Mouse (Mus musculus): ENCODE data around the gene Kri1.
"Not testable (repeated sequence)": the region's sequence is repeated elsewhere in the genome, so short reads cannot be mapped to it uniquely, and the experiment has no call there.

Gene Kri1

DNA sequence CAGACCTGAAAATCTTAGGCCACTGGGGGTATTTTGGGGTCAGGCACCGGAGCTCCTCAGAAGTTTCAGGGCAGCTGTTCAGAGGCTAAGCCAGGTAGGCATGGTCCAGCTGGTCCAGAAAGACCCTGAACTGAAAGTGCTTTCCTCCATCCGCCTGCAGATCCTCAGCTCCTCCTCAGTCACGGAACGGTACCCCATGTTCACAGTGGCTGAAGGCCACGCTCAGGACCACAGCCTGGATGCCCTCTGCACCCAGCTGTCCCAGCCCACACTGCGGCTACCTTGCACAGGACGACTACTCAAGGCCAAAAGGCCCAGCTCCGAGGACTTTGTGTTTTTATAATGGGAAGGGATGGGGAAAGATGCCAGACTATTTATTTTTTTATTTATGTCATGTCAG, 14.7 kb downstream of the Kri1 start:
- DNase-seq, result no peak

DNA sequence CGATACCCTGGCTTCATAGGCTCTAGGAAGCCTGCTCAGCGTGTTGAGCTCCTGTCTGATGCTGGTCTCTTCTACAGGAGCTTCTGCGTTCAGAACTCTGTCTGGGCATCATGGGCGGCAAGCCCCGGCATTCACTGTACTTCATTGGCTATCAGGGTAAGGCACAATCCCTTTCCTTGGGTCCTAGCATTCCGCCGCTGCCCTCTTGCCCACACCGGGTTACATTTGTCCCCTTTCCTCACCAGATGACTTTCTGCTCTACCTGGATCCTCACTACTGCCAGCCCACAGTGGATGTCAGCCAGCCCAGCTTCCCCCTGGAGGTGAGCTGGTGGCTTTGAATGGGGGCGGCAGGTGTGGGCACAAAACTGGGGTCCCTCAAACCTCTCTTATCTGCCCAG, 15.4 kb downstream of the Kri1 start:
- DNase-seq, result no peak

DNA sequence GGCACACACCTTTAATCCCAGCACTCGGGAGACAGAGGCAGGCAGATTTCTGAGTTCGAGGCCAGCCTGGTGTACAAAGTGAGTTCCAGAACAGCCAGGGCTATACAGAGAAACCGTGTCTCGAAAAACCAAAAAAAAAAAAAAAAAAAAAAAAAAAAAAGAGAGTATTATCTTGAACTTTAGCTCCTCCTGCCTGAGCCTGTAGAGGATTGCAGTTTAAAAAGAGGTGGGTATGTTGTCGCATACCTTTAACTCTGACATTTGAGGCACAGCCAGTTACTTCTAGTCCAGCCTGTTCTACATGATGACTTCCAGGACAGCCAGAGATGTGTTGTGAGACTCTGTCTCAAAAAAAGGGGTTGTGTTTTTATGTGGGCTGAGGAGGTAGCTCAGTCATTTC, 18.2 kb downstream of the Kri1 start:
- DNase-seq, result not testable (repeated sequence)

DNA sequence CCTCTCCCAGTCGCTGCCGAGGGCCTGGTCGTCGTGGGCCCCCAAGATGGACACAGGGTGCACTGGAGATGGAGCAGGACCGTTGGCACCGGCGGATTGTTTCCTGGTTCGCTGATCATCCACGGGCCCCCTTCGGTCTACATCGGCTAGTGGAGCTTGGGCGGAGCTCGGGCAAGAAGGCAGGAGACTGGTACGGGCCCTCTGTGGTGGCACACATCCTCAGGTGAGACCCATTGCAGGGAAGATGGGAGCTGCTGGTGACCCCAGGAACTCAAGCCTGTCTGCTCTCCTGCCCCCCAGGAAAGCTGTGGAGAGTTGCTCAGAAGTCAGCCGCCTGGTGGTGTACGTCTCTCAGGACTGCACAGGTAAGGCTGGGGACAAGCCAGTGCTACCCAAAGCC, 19.5 kb downstream of the Kri1 start:
- no peak for DNase-seq

DNA sequence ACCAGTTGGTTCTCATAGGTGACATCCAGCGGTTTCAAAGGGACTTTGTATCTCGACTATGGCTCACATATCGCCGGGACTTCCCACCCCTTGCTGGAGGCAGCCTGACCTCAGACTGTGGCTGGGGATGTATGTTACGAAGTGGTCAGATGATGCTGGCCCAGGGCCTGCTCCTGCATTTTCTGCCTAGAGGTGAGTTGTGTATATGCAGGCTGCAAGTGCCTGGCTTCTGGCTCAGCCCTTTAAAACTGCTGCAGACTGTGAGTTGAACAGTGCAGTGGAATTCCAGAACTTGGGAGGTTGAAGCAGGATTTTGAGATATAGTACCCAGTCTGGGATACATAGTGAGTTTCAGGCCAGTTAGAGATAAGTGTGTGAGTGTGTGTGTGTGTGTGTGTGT, 20.9 kb downstream of the Kri1 start:
- DNase-seq, result no peak

DNA sequence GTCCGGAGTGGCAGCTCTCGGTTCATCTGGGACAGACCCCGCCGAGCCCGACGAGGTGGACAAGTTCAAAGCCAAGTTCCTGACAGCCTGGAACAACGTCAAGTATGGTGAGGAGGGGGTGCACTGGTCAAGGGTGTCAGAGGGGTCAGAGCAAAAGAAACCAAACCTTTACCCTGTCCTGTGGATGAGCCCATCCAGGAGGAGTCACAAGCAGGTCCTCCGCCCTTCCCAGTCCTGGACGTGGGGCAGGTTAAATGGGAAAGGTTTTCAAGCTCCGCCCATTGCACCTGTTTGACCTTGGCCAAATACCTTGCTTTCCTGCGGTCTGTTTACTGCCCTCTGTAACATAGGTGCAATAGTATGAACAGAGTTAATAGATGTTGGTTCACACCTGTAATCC, 22.2 kb downstream of the Kri1 start:
- no peak for DNase-seq

DNA sequence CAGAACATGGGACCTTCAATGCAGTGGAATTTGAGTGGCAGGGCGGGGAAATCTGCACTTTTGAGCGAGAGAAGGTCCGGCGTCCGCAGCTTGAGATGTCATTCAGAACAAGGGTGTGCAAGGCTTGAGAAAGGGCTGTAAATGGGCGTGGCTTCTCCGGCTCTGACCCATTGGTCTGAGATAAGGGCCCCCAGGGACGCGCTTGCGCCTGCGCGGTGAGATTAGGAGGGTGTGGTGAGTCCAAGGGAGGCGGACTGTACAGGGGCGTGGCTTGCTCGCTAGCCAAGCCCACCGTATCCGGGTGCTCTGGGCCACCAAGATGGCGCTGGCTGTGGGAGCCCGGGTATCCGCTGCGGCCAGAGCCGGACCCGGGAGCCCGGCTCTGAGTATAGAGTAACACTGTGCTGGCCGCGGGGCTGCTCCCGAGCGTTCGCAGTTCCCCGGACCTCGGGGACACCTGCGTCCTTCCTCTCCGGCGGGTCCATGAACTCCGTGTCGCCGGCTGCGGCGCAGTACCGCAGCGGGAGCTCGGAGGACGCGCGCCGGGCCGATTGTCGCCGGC, 22.7 kb downstream of the Kri1 start, which contains the start of gene Atg4d:
TSS of gene Atg4d (plus strand) at position 294 of the 562 bp plus-strand sequence.
- peak; percentile 97 to 99 for DNase-seq

DNA sequence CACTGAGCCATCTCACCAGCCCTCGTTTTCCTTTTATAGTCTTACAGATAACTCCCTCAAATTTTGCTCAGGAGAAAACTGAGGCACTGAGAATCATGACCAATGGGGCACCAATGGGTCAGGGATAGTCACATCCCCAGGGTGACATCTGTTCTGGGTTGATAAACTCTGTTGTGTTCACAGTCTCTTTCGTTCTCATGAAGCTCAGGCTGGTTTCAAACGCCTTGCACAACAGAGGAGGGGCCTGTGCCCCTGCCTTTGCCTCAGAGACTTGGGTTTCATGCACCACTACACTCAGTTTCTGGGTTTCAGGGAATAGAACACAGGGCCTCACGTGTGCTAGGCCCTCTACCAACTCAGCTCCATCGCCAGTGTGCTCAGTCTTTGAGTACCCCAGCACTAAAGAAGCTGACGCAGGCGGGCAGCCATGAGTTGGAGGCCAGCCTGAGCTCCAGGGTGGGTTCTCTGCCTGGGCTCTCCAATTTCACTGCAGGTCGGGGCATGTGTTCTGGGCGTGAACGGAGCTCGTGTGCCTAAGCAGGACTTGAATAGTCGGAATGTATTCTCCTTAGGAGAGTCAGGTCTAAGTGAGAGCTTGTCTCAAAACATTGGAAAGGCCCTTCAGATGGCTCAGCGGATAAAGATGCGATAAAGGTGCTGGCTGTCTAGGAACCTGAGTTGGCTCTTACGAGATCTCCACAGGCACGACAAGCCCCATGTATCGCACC, 23.3 kb downstream of the Kri1 start:
- DNase-seq, result no peak

DNA sequence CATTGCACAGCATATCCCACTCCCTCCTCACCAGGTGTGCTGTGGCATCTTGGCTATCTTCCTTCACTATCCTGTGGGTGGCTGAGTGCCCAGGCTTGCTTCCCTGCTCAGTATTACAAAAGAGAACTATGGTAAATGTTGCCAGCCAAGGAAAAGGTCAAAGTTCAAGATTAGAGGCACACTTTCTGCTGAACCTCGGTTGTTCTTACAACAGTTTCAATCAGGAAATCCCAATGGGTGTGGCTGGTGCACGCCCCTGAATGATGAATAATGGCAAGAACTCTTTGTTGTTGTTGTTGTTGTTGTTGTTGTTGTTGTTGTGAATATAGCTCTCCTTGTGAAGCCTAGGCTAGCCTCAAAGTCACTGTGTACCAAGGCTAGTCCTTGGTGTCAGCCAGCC, 25.9 kb downstream of the Kri1 start:
- no peak for DNase-seq

DNA sequence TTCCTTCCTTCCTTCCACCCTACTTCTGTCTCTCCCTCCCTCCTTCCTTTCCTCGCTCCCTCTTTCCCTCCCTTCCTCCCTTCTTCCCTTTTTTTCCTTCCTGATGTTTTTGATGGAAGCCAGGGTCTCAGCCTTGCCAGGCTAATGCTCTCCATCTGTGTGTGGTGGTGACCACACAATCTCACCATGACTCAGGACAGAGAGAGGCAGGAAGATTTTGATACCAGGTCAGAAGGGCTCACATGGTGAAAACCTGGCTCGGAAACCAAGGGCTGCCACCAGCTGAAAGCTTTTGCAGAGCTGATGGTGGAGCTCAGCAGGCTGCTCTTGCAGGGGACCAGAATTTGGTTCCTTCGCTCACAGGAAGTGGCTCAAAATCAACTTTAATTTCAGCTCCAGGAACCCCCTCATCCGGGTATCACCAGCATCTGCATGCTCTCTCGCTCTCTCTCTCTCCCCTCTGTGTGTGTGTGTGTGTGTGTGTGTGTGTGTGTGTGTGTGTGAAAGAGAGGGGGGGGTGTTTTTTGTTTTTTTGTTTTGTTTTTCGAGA, 27.2 kb downstream of the Kri1 start:
- no peak for DNase-seq

DNA sequence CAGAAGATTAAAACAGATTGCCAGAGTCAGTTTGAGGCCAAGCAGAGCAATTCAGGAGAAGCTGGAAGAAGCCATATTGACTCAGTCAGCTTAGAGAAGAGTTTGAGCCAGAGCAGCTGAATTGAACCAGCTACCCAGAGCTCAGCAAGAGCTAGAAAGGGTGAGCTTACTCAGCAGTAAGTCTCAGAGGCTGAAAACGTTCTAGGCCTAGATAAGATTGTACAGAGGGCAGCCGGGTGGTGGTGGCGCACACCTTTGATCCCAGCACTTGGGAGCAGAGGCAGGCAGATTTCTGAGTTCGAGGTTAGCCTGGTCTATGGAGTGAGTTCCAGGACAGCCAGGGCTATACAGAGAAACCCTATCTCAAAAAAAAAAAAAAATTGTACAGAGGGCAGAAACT, 31.4 kb downstream of the Kri1 start:
- DNase-seq, result not testable (repeated sequence)

DNA sequence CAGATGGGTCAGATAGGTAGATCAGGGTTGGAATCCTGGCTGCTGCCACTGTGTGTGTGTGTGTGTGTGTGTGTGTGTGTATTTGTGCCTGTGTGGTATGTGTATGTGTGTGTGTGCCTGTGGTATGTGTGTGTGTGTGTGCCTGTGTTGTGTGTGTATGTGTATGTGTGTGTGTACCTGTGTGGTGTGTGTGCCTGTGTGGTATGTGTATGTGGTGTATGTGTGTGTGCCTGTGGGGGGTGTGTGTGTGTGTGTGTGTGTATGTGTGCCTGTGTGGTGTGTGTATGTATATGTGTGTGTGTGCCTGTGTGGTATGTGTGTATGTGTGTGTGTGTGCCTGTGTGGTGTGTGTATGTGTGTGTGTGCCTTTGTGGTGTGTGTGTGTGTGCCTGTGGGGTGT, 33.1 kb downstream of the Kri1 start:
- DNase-seq, result no peak

DNA sequence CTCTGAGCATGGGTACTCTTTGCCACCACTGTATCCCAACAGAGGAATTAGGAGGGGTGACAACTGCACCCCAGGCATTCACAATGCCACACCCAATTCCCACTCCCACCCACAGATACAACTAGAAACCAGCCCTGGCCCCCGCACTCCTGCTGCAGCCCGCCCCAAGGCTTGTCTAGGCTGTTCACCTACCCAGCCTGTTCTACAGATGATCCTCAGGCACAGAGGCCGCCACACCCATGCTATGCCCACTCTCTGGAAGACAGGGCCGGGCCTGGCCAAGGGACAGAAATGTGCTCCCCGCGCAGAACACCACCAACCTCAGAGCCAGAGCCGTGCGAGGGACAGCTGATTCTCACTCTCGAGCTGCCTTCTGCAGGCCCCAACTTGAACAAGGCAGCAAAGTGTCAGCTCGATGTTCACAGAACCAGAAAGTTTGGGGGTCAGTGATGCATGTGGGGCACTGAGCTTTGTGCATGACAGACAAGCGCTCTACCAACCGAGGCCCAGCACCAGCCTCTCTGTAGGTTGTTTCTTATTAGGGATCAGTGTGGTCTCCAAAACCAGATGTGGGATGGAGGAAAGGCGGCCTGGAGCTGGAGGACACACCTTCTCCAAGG, 36.5 kb downstream of the Kri1 start:
- peak in 1 of 2 experiments; percentile 6 for DNase-seq

DNA sequence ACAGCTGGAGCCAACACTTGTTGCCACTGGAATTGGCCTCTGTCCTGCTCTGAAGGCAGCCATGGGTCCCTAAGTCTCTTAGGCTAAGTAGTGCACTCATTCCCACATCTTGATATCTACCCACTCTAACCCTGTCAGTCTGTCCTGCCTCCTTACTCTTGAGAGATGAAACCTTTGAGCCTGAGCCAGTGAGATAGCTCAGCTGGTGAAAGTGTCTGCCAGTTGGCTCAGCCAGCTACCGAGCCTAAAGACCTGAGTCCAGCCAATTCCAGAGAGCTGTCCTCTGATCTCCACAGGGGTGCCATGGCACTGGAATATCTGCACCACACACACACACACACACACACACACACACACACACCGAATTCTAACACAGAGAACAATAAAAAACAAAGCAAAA, 37.3 kb downstream of the Kri1 start:
- peak in 1 of 2 experiments; percentile 6 for DNase-seq

DNA sequence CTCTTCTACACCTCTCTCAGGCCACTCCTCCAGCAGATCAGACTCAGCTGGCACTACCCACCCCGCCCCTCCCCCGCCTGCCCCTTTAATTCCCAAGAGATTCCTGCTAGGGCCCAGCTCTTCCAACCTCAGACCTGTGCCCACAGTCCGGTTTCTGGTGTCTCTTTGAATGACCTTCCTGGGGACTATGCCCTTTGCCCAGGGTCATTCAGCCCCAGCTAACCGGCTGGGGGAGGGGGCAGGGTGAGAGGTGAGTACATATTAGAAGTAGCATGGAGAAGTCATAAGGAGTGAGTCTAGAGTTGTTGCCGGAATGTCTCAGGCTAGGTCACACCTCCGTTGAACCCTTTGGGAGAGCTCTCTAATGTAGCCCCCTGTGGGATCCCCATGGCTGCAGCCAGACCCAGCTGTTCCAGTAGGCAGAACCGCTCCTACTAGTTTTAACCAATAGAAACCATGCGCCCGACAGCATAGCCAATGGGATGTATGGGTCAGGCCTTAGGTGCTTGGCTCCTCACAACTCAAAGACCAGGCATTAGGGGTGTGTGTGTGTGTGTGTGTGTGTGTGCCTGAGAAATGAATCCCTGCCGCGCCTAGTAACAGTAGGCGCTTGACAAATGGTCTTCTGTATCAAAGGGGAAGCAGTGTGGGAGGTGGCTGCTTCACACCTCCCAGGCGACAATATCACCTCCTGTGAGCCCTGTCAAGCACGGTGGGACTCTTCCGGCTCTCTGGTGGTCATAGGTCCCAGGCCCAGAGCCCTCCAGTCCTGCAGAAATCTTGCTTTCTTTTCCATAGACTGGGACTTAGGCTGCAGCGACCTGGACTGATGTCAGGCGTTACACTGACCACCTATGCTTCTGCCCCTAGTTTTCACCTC, 37.9 kb downstream of the Kri1 start:
- no peak for DNase-seq

DNA sequence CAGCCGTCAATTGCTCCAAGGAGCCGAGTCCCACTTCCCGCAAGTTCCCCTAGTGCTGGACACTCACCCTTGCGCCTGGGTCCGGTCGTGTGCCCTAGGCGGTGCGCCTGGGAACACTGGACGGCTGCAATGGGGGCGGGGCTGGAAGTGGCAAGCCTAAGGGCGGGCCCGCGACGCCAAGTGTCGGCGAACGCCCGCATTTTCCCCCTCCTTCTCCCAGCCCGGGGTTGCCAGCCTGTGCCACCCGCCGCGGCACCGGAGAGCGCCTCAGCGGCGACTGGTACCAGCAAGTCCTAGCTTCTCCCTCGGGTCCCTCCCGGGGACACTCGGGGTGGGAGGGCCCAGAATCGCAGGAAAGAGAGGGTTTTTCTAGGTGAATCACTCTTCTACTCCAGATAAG, 39.4 kb downstream of the Kri1 start, which contains the start of gene S1pr5:
TSS of gene S1pr5 (minus strand) at position 118 of the 400 bp plus-strand sequence.
- DNase-seq, result peak; percentile 21 to 52

DNA sequence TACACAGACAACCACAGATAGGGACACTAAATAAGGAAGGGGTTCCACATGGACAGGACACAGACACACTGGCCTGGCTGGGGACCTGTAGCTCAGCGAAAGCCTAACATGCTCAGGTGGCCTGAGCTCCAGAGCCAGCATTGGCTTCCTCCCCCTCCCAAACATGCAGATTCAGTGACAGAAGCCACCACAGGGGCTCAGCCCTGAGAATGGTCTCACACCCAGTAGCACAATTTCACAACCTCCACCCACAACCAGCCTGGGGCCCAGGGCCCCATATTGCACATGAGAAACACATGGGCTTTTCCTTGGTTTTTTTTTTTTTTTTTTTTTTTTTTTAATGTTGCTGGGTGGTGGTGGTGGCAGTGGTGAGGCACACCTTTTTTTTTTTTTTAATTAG, 41.4 kb downstream of the Kri1 start:
- no peak for DNase-seq

DNA sequence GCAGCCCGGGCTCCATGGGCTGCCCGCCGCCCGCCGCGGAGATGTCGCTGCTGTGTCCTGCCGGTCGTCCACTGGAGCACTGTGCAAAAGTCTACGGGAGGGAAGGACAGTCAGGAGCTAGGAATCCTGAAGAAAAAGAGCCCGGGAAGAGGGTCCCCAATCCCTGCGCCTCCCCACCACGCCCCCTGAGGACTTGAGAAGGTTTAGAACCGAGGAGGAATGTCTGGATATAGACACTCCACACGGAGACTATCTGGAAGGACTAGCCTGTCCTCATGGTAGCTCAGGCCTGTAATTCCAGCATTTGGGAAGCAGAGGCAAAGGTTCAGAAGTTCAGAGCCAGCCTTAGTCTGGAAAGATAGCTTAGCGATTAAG, 42.7 kb downstream of the Kri1 start:
- no peak for DNase-seq

DNA sequence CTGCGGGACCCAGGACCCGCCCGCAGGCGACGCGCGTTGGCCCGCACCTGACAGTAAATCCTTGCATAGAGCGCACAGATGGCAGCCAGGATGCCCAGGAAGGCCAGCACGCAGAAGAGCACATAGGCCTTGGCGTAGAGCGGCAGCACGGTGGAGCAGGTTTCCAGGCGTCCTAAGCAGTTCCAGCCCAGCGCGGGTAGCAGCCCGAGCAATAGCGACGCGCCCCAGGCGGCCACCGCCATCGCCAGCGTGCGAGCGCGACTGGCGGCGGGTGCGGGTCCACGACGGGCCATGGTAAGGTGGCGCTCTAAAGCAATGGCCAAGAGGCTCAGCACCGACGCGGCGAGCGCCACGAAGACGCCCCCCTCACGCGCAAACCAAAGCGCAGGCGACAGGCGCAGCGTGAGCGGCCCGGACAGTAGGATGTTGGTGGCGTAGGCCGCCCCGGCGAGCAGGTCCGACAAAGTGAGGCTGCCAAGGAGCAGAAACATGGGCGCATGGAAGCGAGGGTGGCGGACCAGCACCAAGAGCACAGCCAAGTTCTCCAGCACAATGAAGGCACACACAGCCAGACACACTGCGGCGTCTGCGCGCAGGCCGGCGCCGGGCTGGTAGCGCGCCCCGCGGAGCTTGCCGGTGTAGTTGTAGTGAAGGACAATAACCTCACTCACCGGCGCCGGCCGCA, 43.2 kb downstream of the Kri1 start:
- DNase-seq, result peak; percentile 81 to 87

DNA sequence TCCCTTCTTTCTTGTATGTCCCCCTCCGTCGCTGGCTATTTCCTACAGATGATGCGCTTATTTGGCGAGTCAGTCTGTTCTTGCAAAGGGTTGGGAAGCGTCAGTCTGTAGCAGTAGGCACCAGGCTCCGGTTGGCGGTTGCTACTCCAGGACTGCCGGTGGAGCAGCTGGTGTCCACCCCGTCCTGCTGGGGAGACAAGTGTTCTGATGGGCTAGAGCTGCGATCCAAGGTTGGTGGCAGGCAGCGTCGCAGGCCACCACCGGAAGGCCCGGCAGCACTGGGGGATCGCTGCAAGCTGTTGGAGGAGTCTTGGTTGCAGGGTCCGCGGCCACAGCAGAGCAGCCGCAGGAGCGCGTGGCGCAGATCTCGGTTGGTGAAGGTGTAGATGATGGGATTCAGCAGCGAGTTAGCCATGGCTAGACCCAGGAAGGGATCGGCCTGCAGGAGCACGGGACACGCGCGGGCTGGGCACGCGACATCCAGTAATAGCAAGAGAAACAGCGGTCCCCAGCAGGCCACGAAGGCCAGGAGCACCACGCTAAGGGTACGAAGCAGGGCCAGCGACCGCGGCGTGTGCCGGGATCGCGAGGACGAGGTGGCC, 43.8 kb downstream of the Kri1 start:
- peak in 1 of 2 experiments; percentile 86 for DNase-seq

DNA sequence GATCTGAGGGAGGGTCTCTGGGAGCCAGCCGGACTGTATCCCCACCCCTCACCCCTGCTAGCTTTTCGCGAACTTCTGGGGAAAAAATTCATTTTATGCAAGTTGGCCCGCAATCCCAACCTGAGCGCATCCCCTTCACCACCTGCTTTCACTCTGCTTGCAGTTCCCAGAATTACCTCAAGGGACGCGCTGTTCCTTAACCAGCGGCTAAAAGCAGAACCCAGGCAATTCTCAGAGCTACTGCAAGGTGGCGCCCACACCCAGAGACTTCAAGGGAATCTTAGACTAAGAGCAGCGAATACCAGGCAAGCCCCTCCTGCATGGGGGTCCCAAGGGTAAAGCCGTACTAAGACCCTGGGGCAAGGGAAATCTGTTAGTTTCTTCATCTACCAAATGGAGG, 46.4 kb downstream of the Kri1 start:
- DNase-seq, result peak; percentile 87 to 92

DNA sequence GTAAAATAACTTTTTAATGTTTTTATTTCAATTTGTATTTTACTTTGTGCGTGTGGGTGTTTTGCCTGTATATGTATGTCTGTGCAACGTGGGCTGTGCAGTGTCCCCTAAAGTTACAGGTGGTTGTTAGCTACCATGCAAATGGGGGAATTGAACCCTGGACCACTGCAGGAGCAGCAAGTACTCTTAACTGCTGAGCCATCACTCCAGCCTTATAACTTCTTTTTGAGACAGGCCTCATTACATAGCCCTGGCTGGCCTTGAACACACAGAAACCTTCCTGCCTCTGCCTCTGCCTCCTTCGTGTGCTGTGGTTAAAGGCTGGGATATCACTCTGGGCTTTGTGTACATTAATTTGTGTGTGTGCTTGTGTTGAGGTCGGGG, 48.3 kb downstream of the Kri1 start:
- no peak for DNase-seq
